Mouse (Mus musculus) intestine, embryonic 16.5 days (tissue): ENCODE data around the gene Slc38a1. TPM values are rescaled to one million over a fixed set of nuclear protein-coding genes. Genes with fewer than 3 reads are reported as not detected.

ENCODE experiments used
- ATAC-seq: fragments of 200-750 bp; cut with Nextera tagmentation; 2 replicates; pipeline ENCODE4 v1.8.0; 2017; ENCODE audit warnings: moderate TSS enrichment, moderate library complexity
- H3K27ac ChIP-seq: fragments of 300-500 bp; sonication (generic); 2 replicates; pipeline ENCODE4 v1.5.1; 2014; ENCODE audit warnings: mild to moderate bottlenecking, low read length
- H3K27me3 ChIP-seq: fragments of 300-500 bp; sonication (generic); replicated peaks from 2 replicates; pipeline ENCODE4 v1.6.1; 2014; ENCODE audit warnings: low read length, control low read depth, mixed read lengths; ENCODE audit not compliant: control insufficient read depth, insufficient read depth
- H3K36me3 ChIP-seq: fragments of 300-500 bp; sonication (generic); 2 replicates; pipeline ENCODE4 v1.6.1; 2014; ENCODE audit warnings: low read length, control low read depth; ENCODE audit not compliant: control insufficient read depth, insufficient read depth
- H3K4me1 ChIP-seq: fragments of 300-500 bp; sonication (generic); 2 replicates; pipeline ENCODE4 v1.6.1; 2014; ENCODE audit warnings: low read length, control low read depth, mixed read lengths; ENCODE audit not compliant: control insufficient read depth, insufficient read depth
- H3K4me2 ChIP-seq: fragments of 300-500 bp; sonication (generic); 2 replicates; pipeline ENCODE4 v1.6.1; 2014; ENCODE audit warnings: low read depth, low read length, control low read depth
- H3K4me3 ChIP-seq: fragments of 300-500 bp; sonication (generic); 2 replicates; pipeline ENCODE4 v1.5.1; 2014; ENCODE audit warnings: mild to moderate bottlenecking, low read length
- H3K9ac ChIP-seq: fragments of 300-500 bp; sonication (generic); 2 replicates; pipeline ENCODE4 v1.6.1; 2014; ENCODE audit warnings: low read depth, low read length
- H3K9me3 ChIP-seq: fragments of 300-500 bp; sonication (generic); 2 replicates; pipeline ENCODE4 v1.6.1; 2016; ENCODE audit warnings: low read length, control low read depth; ENCODE audit not compliant: control insufficient read depth
- WGBS: fragments of 180-500 bp; shearing (Covaris S2); extraction: QIAGEN DNeasy Blood & Tissue Kit; methylation state at CpG from one replicate; pipeline ENCODE4 v1.1.7; 2014; 5-methylcytosine and 5-hydroxymethylcytosine counted together
- polyA plus RNA-seq: library from polyadenylated mRNA; unstranded; fragments of >200 nt; fragmentation: Nextera tagmentation; extraction: Ambion mirVana; gene quantifications from 2 replicates; pipeline ENCODE4 v1.2.1, GENCODE M21; 2015

Gene Slc38a1
- polyA plus RNA-seq, 1 experiment from 2014 or later: 116 TPM

- WGBS: 77% methylated on average over 9 of the region's 9 CpGs
Measured at GRCm38 (mm10) chr15:96686201-96687159, 43.8 kb upstream of the Slc38a1 start.

GRCm38 (mm10) chr15:96685273-96685672 is 42.6 kb upstream of the Slc38a1 start:
- Histone ChIP-seq H3K9ac (no peak overlapping the region), H3K4me3 (no peak overlapping the region), H3K4me1 (peaks cover 6% of the 10 kb centered on the region; the same call in 1 of the 2 replicates), H3K4me2 (no peak overlapping the region), H3K36me3 (peaks cover 13% of the 10 kb centered on the region), H3K27ac (no peak overlapping the region), H3K27me3 (no peaks in the 10 kb centered on the region), H3K9me3 (no peaks in the 10 kb centered on the region)
- no peak for ATAC-seq
- WGBS: 61% methylated on average over 6 of the region's 6 CpGs

More at GRCm38 (mm10) chr15:96686201-96687159, 43.8 kb upstream of the Slc38a1 start:
- no peak overlapping the region for H3K27ac ChIP-seq
- H3K4me1 ChIP-seq: peaks cover 6% of the 10 kb centered on the region; the same call in 1 of the 2 replicates
- no peak overlapping the region for H3K9ac ChIP-seq
- no peak overlapping the region for H3K4me3 ChIP-seq
- ATAC-seq: peak; percentile 2; the same call in 1 of the 2 replicates
- H3K36me3 ChIP-seq: peaks cover 20% of the 10 kb centered on the region
- no peaks in the 10 kb centered on the region for H3K27me3 ChIP-seq
- H3K9me3 ChIP-seq: no peaks in the 10 kb centered on the region
- no peak overlapping the region for H3K4me2 ChIP-seq

DNA sequence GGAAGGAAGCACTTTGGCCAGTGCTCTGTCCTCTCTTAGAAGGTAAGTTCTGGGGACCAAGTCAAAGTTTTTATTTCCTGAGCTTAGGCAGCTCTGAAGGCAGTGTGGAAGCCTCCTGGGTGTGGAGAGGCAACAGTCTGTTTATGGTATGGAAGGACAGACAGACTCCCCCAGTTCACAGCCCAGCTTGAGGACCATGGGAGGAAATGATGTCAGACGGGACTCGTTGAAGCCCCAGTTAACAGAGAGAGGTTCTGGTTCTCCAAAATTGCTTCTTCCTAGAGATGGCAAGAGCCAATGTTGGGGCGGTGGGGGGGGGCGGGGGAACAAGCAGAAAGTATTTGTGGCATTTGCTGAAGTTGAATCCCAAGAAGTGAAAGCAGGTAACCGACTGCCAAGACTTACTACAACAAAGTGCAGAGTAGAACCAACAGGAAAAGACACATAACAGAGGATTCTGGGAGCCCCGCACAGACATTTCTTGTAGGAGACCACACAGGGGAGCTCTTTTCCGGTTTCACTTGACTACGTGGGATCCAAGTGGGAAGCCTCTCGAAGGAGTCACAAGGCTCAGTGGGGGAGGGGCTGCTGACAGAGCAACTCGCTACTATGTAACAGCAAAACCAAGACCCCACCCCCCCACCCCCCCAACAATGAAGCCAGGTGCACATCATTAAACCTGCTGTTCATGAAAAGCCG is 41.6 kb upstream of the Slc38a1 start:
- peak overlapping the region; percentile 22; the same call in 1 of the 2 replicates for H3K4me2 ChIP-seq
- H3K36me3 ChIP-seq: peaks cover 13% of the 10 kb centered on the region
- peaks cover 6% of the 10 kb centered on the region; the same call in 1 of the 2 replicates for H3K4me1 ChIP-seq
- H3K9me3 ChIP-seq: no peaks in the 10 kb centered on the region
- no peak overlapping the region for H3K4me3 ChIP-seq
- WGBS: 41% methylated on average over 11 of the region's 11 CpGs
- no peak overlapping the region for H3K27ac ChIP-seq
- peak; percentile 29; the same call in 1 of the 2 replicates for ATAC-seq
- no peaks in the 10 kb centered on the region for H3K27me3 ChIP-seq
- H3K9ac ChIP-seq: no peak overlapping the region

GRCm38 (mm10) chr15:96678871-96679773 is 36.4 kb upstream of the Slc38a1 start:
- H3K4me1 ChIP-seq: peaks cover 10% of the 10 kb centered on the region
- no peak overlapping the region for H3K4me3 ChIP-seq
- WGBS: 50% methylated on average over 19 of the region's 19 CpGs
- peak; percentile 74 for ATAC-seq
- no peaks in the 10 kb centered on the region for H3K36me3 ChIP-seq
- no peaks in the 10 kb centered on the region for H3K9me3 ChIP-seq
- H3K9ac ChIP-seq: no peak overlapping the region
- peak overlapping the region; percentile 64 for H3K27ac ChIP-seq
- H3K4me2 ChIP-seq: peak overlapping the region; percentile 24
- H3K27me3 ChIP-seq: no peaks in the 10 kb centered on the region

DNA sequence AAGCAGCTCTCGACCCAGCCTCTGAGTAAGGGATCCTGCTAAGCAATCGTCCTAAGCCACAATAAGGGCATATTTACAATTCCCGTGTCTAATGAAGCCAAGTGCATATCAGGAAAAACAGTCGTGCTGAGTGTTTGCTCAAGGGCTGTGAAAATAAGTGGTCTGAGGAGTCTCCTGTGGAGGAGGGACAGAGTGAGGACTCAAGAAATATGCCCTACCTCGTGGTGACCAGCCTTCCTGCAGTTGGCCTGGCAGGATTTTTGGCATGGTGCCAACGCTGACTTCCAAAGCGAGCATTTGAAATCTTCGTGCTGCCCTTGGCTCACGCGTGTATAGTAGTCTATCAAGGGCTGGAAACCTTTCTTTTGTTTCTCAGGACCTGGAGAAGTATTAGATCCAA is 33.8 kb upstream of the Slc38a1 start:
- no peaks in the 10 kb centered on the region for H3K27me3 ChIP-seq
- no peak overlapping the region for H3K27ac ChIP-seq
- H3K9ac ChIP-seq: no peak overlapping the region
- peak; percentile 32; the same call in 1 of the 2 replicates for ATAC-seq
- 26% methylated on average over 10 of the region's 10 CpGs for WGBS
- no peak overlapping the region for H3K4me3 ChIP-seq
- no peaks in the 10 kb centered on the region for H3K9me3 ChIP-seq
- H3K36me3 ChIP-seq: no peaks in the 10 kb centered on the region
- no peak overlapping the region for H3K4me2 ChIP-seq
- H3K4me1 ChIP-seq: peaks cover 13% of the 10 kb centered on the region

GRCm38 (mm10) chr15:96675744-96676143 is 33.0 kb upstream of the Slc38a1 start:
- Histone ChIP-seq H3K27me3 (no peaks in the 10 kb centered on the region), H3K36me3 (no peaks in the 10 kb centered on the region), H3K9me3 (no peaks in the 10 kb centered on the region), H3K9ac (no peak overlapping the region), H3K4me3 (no peak overlapping the region), H3K4me2 (no peak overlapping the region), H3K4me1 (peaks cover 13% of the 10 kb centered on the region), H3K27ac (no peak overlapping the region)
- ATAC-seq: no peak
- 70% methylated on average over 15 of the region's 15 CpGs for WGBS

DNA sequence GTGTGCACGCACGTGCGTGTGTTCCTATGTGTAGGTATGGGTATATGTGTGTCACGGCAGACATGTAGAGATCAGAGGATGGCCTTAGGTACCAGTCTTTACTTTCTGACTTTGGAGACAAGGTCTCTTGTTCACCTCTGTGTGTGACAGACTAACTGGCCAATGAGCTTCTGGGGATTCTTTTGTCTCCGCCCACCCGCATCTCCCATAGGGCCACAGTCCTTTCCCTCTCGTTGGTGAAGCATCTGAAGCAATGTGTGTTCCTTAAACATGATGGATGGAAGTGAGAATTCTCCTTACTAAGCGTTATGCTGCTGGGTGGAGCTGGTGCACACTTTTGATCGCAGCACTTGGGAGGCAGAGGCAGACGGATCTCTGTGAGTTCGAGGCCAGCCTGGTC is 32.3 kb upstream of the Slc38a1 start:
- Histone ChIP-seq H3K9me3 (no peaks in the 10 kb centered on the region), H3K27ac (no peak overlapping the region), H3K9ac (no peak overlapping the region), H3K36me3 (no peaks in the 10 kb centered on the region), H3K27me3 (no peaks in the 10 kb centered on the region), H3K4me3 (no peak overlapping the region), H3K4me1 (peaks cover 13% of the 10 kb centered on the region), H3K4me2 (no peak overlapping the region)
- ATAC-seq: no peak
- WGBS: 85% methylated on average over 11 of the region's 11 CpGs

- 0 out of 2 replicates have a peak, but pooled peaks have one; percentile 47 for ATAC-seq
- H3K9me3 ChIP-seq: no peaks in the 10 kb centered on the region
- H3K27ac ChIP-seq: no peak overlapping the region
- no peak overlapping the region for H3K4me2 ChIP-seq
- no peaks in the 10 kb centered on the region for H3K36me3 ChIP-seq
- no peak overlapping the region for H3K9ac ChIP-seq
- peaks cover 13% of the 10 kb centered on the region for H3K4me1 ChIP-seq
- H3K4me3 ChIP-seq: no peak overlapping the region
- H3K27me3 ChIP-seq: no peaks in the 10 kb centered on the region
- 58% methylated on average over 1 of the region's 1 CpGs for WGBS
Measured at GRCm38 (mm10) chr15:96674089-96674488, 31.4 kb upstream of the Slc38a1 start.
